Mouse (Mus musculus) embryonic facial prominence, embryonic 10.5 days (tissue): ENCODE measurements around the gene Fbxo11. TPM values are rescaled to one million over a fixed set of nuclear protein-coding genes. Genes with fewer than 3 reads are reported as not detected.

Experiments
- DNase-seq: peaks from one replicate; pipeline ENCODE4 v3.0.0-alpha.2; 2017; ENCODE audit warnings: low spot score
- H3K27ac ChIP-seq: fragments of 300-500 bp; sonication (generic); replicated peaks from 2 replicates; pipeline ENCODE4 v1.5.1; 2016; ENCODE audit warnings: mild to moderate bottlenecking
- H3K27me3 ChIP-seq: fragments of 300-500 bp; sonication (generic); replicated peaks from 2 replicates; pipeline ENCODE4 v1.6.1; 2016; ENCODE audit warnings: low read depth, mild to moderate bottlenecking; ENCODE audit not compliant: poor library complexity, severe bottlenecking
- H3K36me3 ChIP-seq: fragments of 300-500 bp; sonication (generic); replicated peaks from 2 replicates; pipeline ENCODE4 v1.6.1; 2016; ENCODE audit warnings: mild to moderate bottlenecking, moderate library complexity
- H3K4me1 ChIP-seq: fragments of 300-500 bp; sonication (generic); 2 replicates; pipeline ENCODE4 v1.6.1; 2016
- H3K4me3 ChIP-seq: fragments of 300-500 bp; sonication (generic); 2 replicates; pipeline ENCODE4 v1.5.1; 2016; ENCODE audit warnings: mild to moderate bottlenecking, moderate library complexity
- H3K9me3 ChIP-seq: fragments of 300-500 bp; sonication (generic); 2 replicates; pipeline ENCODE4 v1.6.1; 2016; ENCODE audit warnings: mild to moderate bottlenecking
- WGBS: fragments of 180-500 bp; shearing (Covaris S2); methylation state at CpG from one replicate; pipeline ENCODE4 v1.1.7; 2016; 5-methylcytosine and 5-hydroxymethylcytosine counted together
- polyA plus RNA-seq: library from polyadenylated mRNA; unstranded; fragments of >200 nt; fragmentation: Nextera tagmentation; extraction: Ambion mirVana; gene quantifications from 2 replicates; pipeline ENCODE4 v1.2.1, GENCODE M21; 2016

The Fbxo11 gene
- polyA plus RNA-seq: 16.7 and 17.5 TPM in 2 replicates

GRCm38 (mm10) chr17:88065031-88065800 is at the start of gene Fbxo11:
Fbxo11 (minus strand) TSS chr17:88065291.
- peak; percentile 74 for DNase-seq
- H3K4me3 ChIP-seq: peak within 1 kb of the TSS; percentile 99
- WGBS: 2% methylated on average over 110 of the region's 112 CpGs
- H3K4me1 ChIP-seq: peaks cover 17% of the 10 kb centered on the region
- peak within 1 kb of the TSS; percentile 100 for H3K27ac ChIP-seq
- peaks cover 3% of the 10 kb centered on the region; the same call in 1 of the 2 replicates for H3K36me3 ChIP-seq
- no peaks in the 10 kb centered on the region for H3K9me3 ChIP-seq
- H3K27me3 ChIP-seq: no peaks in the 10 kb centered on the region

GRCm38 (mm10) chr17:88113883-88114229 is 48.8 kb upstream of the Fbxo11 start:
- DNase-seq: no peak

GRCm38 (mm10) chr17:88113015-88113882 is 48.2 kb upstream of the Fbxo11 start:
- Histone ChIP-seq H3K27ac (no peak overlapping the region), H3K27me3 (no peaks in the 10 kb centered on the region), H3K36me3 (no peaks in the 10 kb centered on the region), H3K4me1 (peaks cover 4% of the 10 kb centered on the region), H3K4me3 (no peak overlapping the region), H3K9me3 (no peaks in the 10 kb centered on the region)
- no peak for DNase-seq
- WGBS: 89% methylated on average over 12 of the region's 12 CpGs

More at GRCm38 (mm10) chr17:88113883-88114229, 48.8 kb upstream of the Fbxo11 start:
- Histone ChIP-seq H3K4me1 (peaks cover 4% of the 10 kb centered on the region), H3K9me3 (no peaks in the 10 kb centered on the region), H3K27ac (no peak overlapping the region), H3K36me3 (no peaks in the 10 kb centered on the region), H3K27me3 (no peaks in the 10 kb centered on the region), H3K4me3 (no peak overlapping the region)
- 96% methylated on average over 10 of the region's 10 CpGs for WGBS

- Histone ChIP-seq H3K9me3 (no peaks in the 10 kb centered on the region), H3K27me3 (no peaks in the 10 kb centered on the region), H3K4me1 (peaks cover 4% of the 10 kb centered on the region), H3K4me3 (no peak overlapping the region), H3K27ac (no peak overlapping the region), H3K36me3 (no peaks in the 10 kb centered on the region)
- DNase-seq: no peak
- 77% methylated on average over 10 of the region's 10 CpGs for WGBS
These were observed 47.0 kb upstream of the Fbxo11 start for GRCm38 (mm10) chr17:88111865-88112645.

- Histone ChIP-seq H3K27ac (no peak overlapping the region), H3K4me3 (no peak overlapping the region), H3K4me1 (peaks cover 4% of the 10 kb centered on the region), H3K27me3 (no peaks in the 10 kb centered on the region), H3K9me3 (no peaks in the 10 kb centered on the region), H3K36me3 (no peaks in the 10 kb centered on the region)
- no peak for DNase-seq
- 87% methylated on average over 12 of the region's 12 CpGs for WGBS
These were observed 46.1 kb upstream of the Fbxo11 start for GRCm38 (mm10) chr17:88111081-88111796.

GRCm38 (mm10) chr17:88107708-88108107 is 42.6 kb upstream of the Fbxo11 start:
- no peak overlapping the region for H3K27ac ChIP-seq
- 85% methylated on average over 4 of the region's 4 CpGs for WGBS

GRCm38 (mm10) chr17:88106365-88106764 is 41.3 kb upstream of the Fbxo11 start:
- DNase-seq: no peak
- WGBS: 91% methylated on average over 9 of the region's 9 CpGs
- no peaks in the 10 kb centered on the region for H3K27me3 ChIP-seq
- H3K9me3 ChIP-seq: no peaks in the 10 kb centered on the region
- H3K4me1 ChIP-seq: no peaks in the 10 kb centered on the region
- no peaks in the 10 kb centered on the region for H3K36me3 ChIP-seq
- no peak overlapping the region for H3K4me3 ChIP-seq
- H3K27ac ChIP-seq: no peak overlapping the region

More at GRCm38 (mm10) chr17:88107708-88108107, 42.6 kb upstream of the Fbxo11 start:
- Histone ChIP-seq H3K4me1 (peaks cover 4% of the 10 kb centered on the region), H3K27me3 (no peaks in the 10 kb centered on the region), H3K36me3 (no peaks in the 10 kb centered on the region), H3K4me3 (no peak overlapping the region), H3K9me3 (no peaks in the 10 kb centered on the region)
- DNase-seq: no peak

- no peaks in the 10 kb centered on the region for H3K36me3 ChIP-seq
- H3K4me1 ChIP-seq: no peaks in the 10 kb centered on the region
- DNase-seq: no peak
- WGBS: 81% methylated on average over 7 of the region's 7 CpGs
- no peaks in the 10 kb centered on the region for H3K9me3 ChIP-seq
- H3K27ac ChIP-seq: no peak overlapping the region
- no peak overlapping the region for H3K4me3 ChIP-seq
- H3K27me3 ChIP-seq: no peaks in the 10 kb centered on the region
These were observed 37.5 kb upstream of the Fbxo11 start for GRCm38 (mm10) chr17:88102597-88102996.

GRCm38 (mm10) chr17:88098181-88098852 is 33.2 kb upstream of the Fbxo11 start:
- no peak overlapping the region for H3K27ac ChIP-seq
- no peaks in the 10 kb centered on the region for H3K27me3 ChIP-seq
- H3K36me3 ChIP-seq: no peaks in the 10 kb centered on the region
- WGBS: 91% methylated on average over 9 of the region's 9 CpGs
- no peak for DNase-seq
- no peaks in the 10 kb centered on the region for H3K4me1 ChIP-seq
- H3K4me3 ChIP-seq: no peak overlapping the region
- H3K9me3 ChIP-seq: no peaks in the 10 kb centered on the region

GRCm38 (mm10) chr17:88097543-88097942 is 32.5 kb upstream of the Fbxo11 start:
- 90% methylated on average over 3 of the region's 3 CpGs for WGBS
- no peaks in the 10 kb centered on the region for H3K27me3 ChIP-seq
- no peaks in the 10 kb centered on the region for H3K4me1 ChIP-seq
- no peak for DNase-seq
- no peak overlapping the region for H3K4me3 ChIP-seq
- H3K9me3 ChIP-seq: no peaks in the 10 kb centered on the region
- H3K27ac ChIP-seq: no peak overlapping the region
- H3K36me3 ChIP-seq: no peaks in the 10 kb centered on the region

GRCm38 (mm10) chr17:88096809-88097399 is 31.8 kb upstream of the Fbxo11 start:
- Histone ChIP-seq H3K36me3 (no peaks in the 10 kb centered on the region), H3K4me3 (no peak overlapping the region), H3K27me3 (no peaks in the 10 kb centered on the region), H3K27ac (no peak overlapping the region), H3K4me1 (no peaks in the 10 kb centered on the region), H3K9me3 (no peaks in the 10 kb centered on the region)
- 86% methylated on average over 12 of the region's 12 CpGs for WGBS
- DNase-seq: no peak
